Mouse (Mus musculus) bone marrow, adult 2 months (tissue): Measurements from ENCODE around the gene Trmt61a.

Source experiments
- CTCF ChIP-seq: fragments of 200-500 bp; IDR thresholded peaks from 2 replicates; pipeline ENCODE4 v1.5.1; 2011; ENCODE audit warnings: low read length, control low read depth; ENCODE audit not compliant: control insufficient read depth, insufficient read depth
- POLR2A ChIP-seq: fragments of 200-500 bp; IDR thresholded peaks from 2 replicates; pipeline ENCODE4 v1.6.1; 2011; ENCODE audit warnings: low read depth, mild to moderate bottlenecking, control low read depth, low read length, borderline replicate concordance; ENCODE audit not compliant: control insufficient read depth

- TF ChIP-seq CTCF (no peak), POLR2A (no peak)
Observed at GRCm38 (mm10) chr12:111700920-111701458, 23.1 kb downstream of the Trmt61a start.
